Mouse (Mus musculus) heart, embryonic 12.5 days (tissue): ENCODE data around the gene Agbl4. TPM values are rescaled to one million over a fixed set of nuclear protein-coding genes. Genes with fewer than 3 reads are reported as not detected.

ENCODE experiments used
- ATAC-seq: fragments of 200-750 bp; cut with Nextera tagmentation; 2 replicates; pipeline ENCODE4 v1.8.0; 2017; ENCODE audit warnings: moderate TSS enrichment, moderate library complexity; ENCODE audit not compliant: insufficient number of reproducible peaks, low FRiP score
- H3K27ac ChIP-seq: fragments of 300-500 bp; sonication (generic); 2 replicates; pipeline ENCODE4 v1.5.1; 2016; ENCODE audit warnings: mild to moderate bottlenecking, moderate library complexity; ENCODE audit not compliant: poor library complexity, severe bottlenecking
- H3K27me3 ChIP-seq: fragments of 300-500 bp; sonication (generic); replicated peaks from 2 replicates; pipeline ENCODE4 v1.6.1; 2016; ENCODE audit warnings: mild to moderate bottlenecking, moderate library complexity
- H3K36me3 ChIP-seq: fragments of 300-500 bp; sonication (generic); 2 replicates; pipeline ENCODE4 v1.6.1; 2016; ENCODE audit warnings: mild to moderate bottlenecking, moderate library complexity
- H3K4me1 ChIP-seq: fragments of 300-500 bp; sonication (generic); replicated peaks from 2 replicates; pipeline ENCODE4 v1.6.1; 2016; ENCODE audit warnings: mild to moderate bottlenecking
- H3K4me2 ChIP-seq: fragments of 300-500 bp; sonication (generic); 2 replicates; pipeline ENCODE4 v1.6.1; 2016; ENCODE audit warnings: mild to moderate bottlenecking, moderate library complexity
- H3K4me3 ChIP-seq: fragments of 300-500 bp; sonication (generic); 2 replicates; pipeline ENCODE4 v1.5.1; 2016; ENCODE audit warnings: mild to moderate bottlenecking
- H3K9ac ChIP-seq: fragments of 300-500 bp; sonication (generic); 2 replicates; pipeline ENCODE4 v1.6.1; 2016; ENCODE audit warnings: mild to moderate bottlenecking, moderate library complexity
- H3K9me3 ChIP-seq: fragments of 300-500 bp; sonication (generic); replicated peaks from 2 replicates; pipeline ENCODE4 v1.6.1; 2016; ENCODE audit warnings: mild to moderate bottlenecking, moderate library complexity
- WGBS: fragments of 180-500 bp; shearing (Covaris S2); methylation state at CpG from one replicate; pipeline ENCODE4 v1.1.7; 2016; 5-methylcytosine and 5-hydroxymethylcytosine counted together
- polyA plus RNA-seq: library from polyadenylated mRNA; unstranded; fragments of >200 nt; fragmentation: Nextera tagmentation; extraction: Ambion mirVana; gene quantifications from 2 replicates; pipeline ENCODE4 v1.2.1, GENCODE M21; 2016

Gene Agbl4
- polyA plus RNA-seq, 1 experiment from 2014 or later, result 0.63 TPM

GRCm38 (mm10) chr4:111471726-111472125, 1074.3 kb downstream of the Agbl4 start:
- ATAC-seq, result no peak
- 74% methylated on average over 3 of the region's 3 CpGs for WGBS
- H3K4me3 ChIP-seq, result no peak overlapping the region
- H3K27me3 ChIP-seq, result no peaks in the 10 kb centered on the region
- H3K4me1 ChIP-seq, result no peaks in the 10 kb centered on the region
- no peak overlapping the region for H3K9ac ChIP-seq
- H3K36me3 ChIP-seq, result no peaks in the 10 kb centered on the region
- no peak overlapping the region for H3K4me2 ChIP-seq
- H3K9me3 ChIP-seq, result 0 out of 2 replicates have a peak, but pooled peaks cover 3% of the 10 kb centered on the region
- H3K27ac ChIP-seq, result no peak overlapping the region

GRCm38 (mm10) chr4:111472511-111472910, 1075.0 kb downstream of the Agbl4 start:
- Histone ChIP-seq H3K4me1 (peaks cover 1% of the 10 kb centered on the region), H3K36me3 (no peaks in the 10 kb centered on the region), H3K9ac (no peak overlapping the region), H3K27me3 (no peaks in the 10 kb centered on the region), H3K27ac (no peak overlapping the region), H3K9me3 (0 out of 2 replicates have a peak, but pooled peaks cover 3% of the 10 kb centered on the region), H3K4me2 (no peak overlapping the region), H3K4me3 (no peak overlapping the region)
- ATAC-seq, result no peak
- WGBS, result 73% methylated on average over 3 of the region's 3 CpGs

GRCm38 (mm10) chr4:111473014-111473413, 1075.6 kb downstream of the Agbl4 start:
- Histone ChIP-seq H3K4me1 (peaks cover 6% of the 10 kb centered on the region), H3K27ac (no peak overlapping the region), H3K9me3 (0 out of 2 replicates have a peak, but pooled peaks cover 3% of the 10 kb centered on the region), H3K4me2 (no peak overlapping the region), H3K9ac (no peak overlapping the region), H3K36me3 (no peaks in the 10 kb centered on the region), H3K4me3 (no peak overlapping the region), H3K27me3 (no peaks in the 10 kb centered on the region)
- WGBS, result 87% methylated on average over 1 of the region's 1 CpGs
- no peak for ATAC-seq

GRCm38 (mm10) chr4:111475374-111475971, 1078.0 kb downstream of the Agbl4 start:
- no peak for ATAC-seq
- no peaks in the 10 kb centered on the region for H3K36me3 ChIP-seq
- H3K9me3 ChIP-seq, result 0 out of 2 replicates have a peak, but pooled peaks cover 3% of the 10 kb centered on the region
- no peak overlapping the region for H3K27ac ChIP-seq
- 77% methylated on average over 10 of the region's 10 CpGs for WGBS
- H3K4me1 ChIP-seq, result peaks cover 13% of the 10 kb centered on the region
- H3K4me3 ChIP-seq, result no peak overlapping the region
- H3K4me2 ChIP-seq, result no peak overlapping the region
- 0 out of 2 replicates have a peak, but pooled peaks cover 5% of the 10 kb centered on the region for H3K27me3 ChIP-seq
- H3K9ac ChIP-seq, result no peak overlapping the region

- Histone ChIP-seq H3K4me2 (no peak overlapping the region), H3K4me1 (peaks cover 13% of the 10 kb centered on the region), H3K4me3 (no peak overlapping the region), H3K36me3 (no peaks in the 10 kb centered on the region), H3K9ac (no peak overlapping the region), H3K9me3 (0 out of 2 replicates have a peak, but pooled peaks cover 3% of the 10 kb centered on the region), H3K27me3 (0 out of 2 replicates have a peak, but pooled peaks cover 5% of the 10 kb centered on the region), H3K27ac (no peak overlapping the region)
- no peak for ATAC-seq
- WGBS, result 29% methylated on average over 4 of the region's 4 CpGs
These were observed 1080.0 kb downstream of the Agbl4 start for GRCm38 (mm10) chr4:111477507-111477906.

DNA sequence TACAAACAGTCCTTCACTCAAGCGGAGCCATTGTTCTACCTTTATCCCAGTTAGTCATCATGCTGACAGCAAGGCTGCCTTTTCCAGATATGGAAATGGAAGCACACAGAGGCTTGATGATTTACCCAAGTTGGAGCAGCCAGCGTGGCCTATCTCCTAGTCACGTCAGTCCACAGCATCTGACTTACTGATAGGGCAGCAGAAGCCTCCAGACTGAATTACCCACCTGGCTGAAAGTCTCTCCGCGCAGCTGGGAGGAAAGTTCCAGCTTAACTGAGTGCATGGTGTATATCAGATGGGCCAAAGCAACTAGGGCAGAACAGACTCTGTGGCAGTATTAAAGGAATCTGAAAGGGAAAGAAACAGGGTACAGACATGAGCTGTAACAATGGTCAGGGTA, 1086.0 kb downstream of the Agbl4 start:
- no peaks in the 10 kb centered on the region for H3K36me3 ChIP-seq
- peaks cover 16% of the 10 kb centered on the region for H3K4me1 ChIP-seq
- 51% methylated on average over 5 of the region's 5 CpGs for WGBS
- no peak overlapping the region for H3K4me3 ChIP-seq
- no peak for ATAC-seq
- no peak overlapping the region for H3K27ac ChIP-seq
- no peak overlapping the region for H3K4me2 ChIP-seq
- H3K27me3 ChIP-seq, result 0 out of 2 replicates have a peak, but pooled peaks cover 5% of the 10 kb centered on the region
- H3K9me3 ChIP-seq, result no peaks in the 10 kb centered on the region
- no peak overlapping the region for H3K9ac ChIP-seq

DNA sequence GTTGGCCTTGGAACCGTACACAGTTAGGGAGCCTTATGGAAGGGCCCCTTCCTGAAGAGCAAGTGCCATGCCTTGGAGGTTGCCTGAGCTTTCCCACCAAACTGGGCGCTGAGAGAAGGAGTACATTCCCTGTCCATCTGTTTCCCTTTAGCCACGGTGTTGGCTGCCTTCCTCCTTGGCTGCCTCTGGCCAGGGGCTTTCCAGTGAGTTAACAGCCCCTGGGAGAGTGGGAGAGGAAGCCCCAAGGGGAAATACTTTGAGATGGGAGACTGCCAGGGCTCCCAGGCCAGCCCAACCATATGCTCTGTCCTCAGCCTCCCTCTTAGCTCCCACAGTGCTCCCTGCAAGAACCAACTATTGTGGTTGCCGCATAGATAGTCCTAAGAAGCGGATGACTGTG, 1087.7 kb downstream of the Agbl4 start:
- Histone ChIP-seq H3K4me1 (peaks cover 14% of the 10 kb centered on the region), H3K4me2 (no peak overlapping the region), H3K36me3 (no peaks in the 10 kb centered on the region), H3K4me3 (no peak overlapping the region), H3K9ac (no peak overlapping the region), H3K27me3 (no peaks in the 10 kb centered on the region), H3K27ac (no peak overlapping the region), H3K9me3 (no peaks in the 10 kb centered on the region)
- WGBS, result 59% methylated on average over 5 of the region's 5 CpGs
- ATAC-seq, result no peak

DNA sequence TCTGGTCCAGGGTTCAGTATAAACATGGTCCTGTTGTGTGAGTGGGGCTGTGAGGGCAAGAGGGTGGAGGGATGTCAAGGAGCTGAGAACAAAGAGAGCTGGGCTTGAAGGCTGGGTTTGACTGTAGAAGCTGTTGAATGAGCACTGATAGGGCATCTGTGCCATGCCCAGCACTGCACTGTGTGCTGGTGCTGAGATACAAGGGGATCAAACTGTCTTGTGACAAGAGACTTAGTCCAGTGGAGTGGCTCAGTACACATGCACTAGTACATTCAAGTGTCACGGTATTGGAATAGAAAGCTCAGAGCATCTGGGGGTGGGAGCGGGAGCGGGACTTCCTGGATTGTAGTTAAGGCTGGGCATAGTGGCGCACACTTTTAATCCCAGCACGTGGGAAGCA, 1088.7 kb downstream of the Agbl4 start:
- H3K27me3 ChIP-seq, result no peaks in the 10 kb centered on the region
- no peaks in the 10 kb centered on the region for H3K36me3 ChIP-seq
- no peak overlapping the region for H3K9ac ChIP-seq
- no peak overlapping the region for H3K4me2 ChIP-seq
- no peak overlapping the region for H3K27ac ChIP-seq
- no peak for ATAC-seq
- H3K4me1 ChIP-seq, result peaks cover 14% of the 10 kb centered on the region
- no peaks in the 10 kb centered on the region for H3K9me3 ChIP-seq
- no peak overlapping the region for H3K4me3 ChIP-seq
- 67% methylated on average over 5 of the region's 5 CpGs for WGBS

DNA sequence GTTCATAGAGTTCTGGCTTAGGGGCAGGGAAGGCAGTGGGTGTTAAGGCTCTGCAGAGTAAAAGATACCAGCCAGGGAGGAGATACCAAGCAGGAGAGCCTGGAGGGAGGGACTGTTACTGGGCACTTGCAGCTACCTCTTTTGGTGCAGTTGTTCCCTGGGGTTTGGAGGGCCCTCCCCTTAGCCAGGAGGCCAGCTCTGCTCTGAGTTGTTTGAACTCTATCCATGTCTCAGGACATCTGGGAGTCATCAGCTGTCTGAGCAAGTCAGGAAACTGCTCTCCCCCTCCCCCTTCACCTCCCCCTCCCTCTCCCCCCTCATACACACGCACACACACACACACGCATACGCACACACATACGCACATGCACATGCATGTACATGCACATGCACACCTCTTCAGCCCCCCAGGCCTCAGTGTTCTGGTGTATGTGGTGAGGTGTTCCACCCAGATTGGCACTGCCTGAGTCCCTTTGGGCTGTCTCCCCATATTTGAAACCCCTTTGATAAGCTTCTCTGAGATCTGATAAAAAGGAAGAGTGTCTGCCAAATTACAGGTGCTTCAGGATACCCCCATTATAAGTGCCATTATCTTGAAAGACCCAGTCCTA, 1089.9 kb downstream of the Agbl4 start:
- no peaks in the 10 kb centered on the region for H3K9me3 ChIP-seq
- H3K27ac ChIP-seq, result no peak overlapping the region
- no peaks in the 10 kb centered on the region for H3K27me3 ChIP-seq
- 83% methylated on average over 4 of the region's 4 CpGs for WGBS
- no peak overlapping the region for H3K4me3 ChIP-seq
- no peak overlapping the region for H3K4me2 ChIP-seq
- H3K36me3 ChIP-seq, result no peaks in the 10 kb centered on the region
- no peak overlapping the region for H3K9ac ChIP-seq
- no peak; the same call in 1 of the 2 replicates for ATAC-seq
- H3K4me1 ChIP-seq, result peaks cover 14% of the 10 kb centered on the region

DNA sequence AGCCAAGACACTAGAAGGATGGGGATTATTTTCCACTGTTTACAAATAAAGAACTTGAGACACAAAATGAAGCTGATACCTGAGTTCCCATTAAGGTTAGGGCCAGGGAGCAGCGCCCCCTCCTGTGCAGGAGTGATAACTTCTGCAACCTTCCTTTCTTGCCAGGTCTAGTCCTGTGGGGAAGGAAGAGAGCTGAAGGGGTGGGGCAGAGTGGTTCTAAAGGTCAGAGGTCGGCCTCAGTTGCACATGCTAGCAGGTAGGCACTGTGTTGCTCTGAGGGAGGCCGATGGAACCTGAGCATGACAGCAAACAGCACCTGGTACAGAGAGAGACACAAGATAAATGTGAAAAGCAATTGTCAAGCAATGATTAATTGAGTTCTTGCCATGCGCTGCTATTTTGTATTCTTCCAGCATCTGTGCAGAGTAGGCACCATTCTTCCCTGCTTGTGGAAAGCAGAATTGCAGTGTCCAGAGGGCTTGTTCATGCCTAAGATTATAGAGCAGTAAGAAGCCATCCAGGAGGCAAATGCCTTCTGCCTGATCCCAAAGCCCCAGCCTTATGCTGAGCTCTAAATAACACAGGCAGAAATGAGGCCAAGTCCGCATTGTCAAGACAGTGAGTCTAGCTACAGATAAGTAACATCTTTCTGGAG, 1096.4 kb downstream of the Agbl4 start:
- Histone ChIP-seq H3K4me2 (no peak overlapping the region), H3K4me1 (no peaks in the 10 kb centered on the region), H3K9ac (no peak overlapping the region), H3K27ac (no peak overlapping the region), H3K36me3 (no peaks in the 10 kb centered on the region), H3K27me3 (no peaks in the 10 kb centered on the region), H3K4me3 (no peak overlapping the region), H3K9me3 (no peaks in the 10 kb centered on the region)
- 50% methylated on average over 5 of the region's 5 CpGs for WGBS
- no peak for ATAC-seq

- Histone ChIP-seq H3K4me1 (no peaks in the 10 kb centered on the region), H3K27me3 (no peaks in the 10 kb centered on the region), H3K36me3 (no peaks in the 10 kb centered on the region), H3K9ac (no peak overlapping the region), H3K9me3 (no peaks in the 10 kb centered on the region), H3K4me3 (no peak overlapping the region), H3K4me2 (no peak overlapping the region), H3K27ac (no peak overlapping the region)
- no peak for ATAC-seq
- 10% methylated on average over 2 of the region's 2 CpGs for WGBS
These were observed 1098.5 kb downstream of the Agbl4 start for GRCm38 (mm10) chr4:111495949-111496348.
